Mouse (Mus musculus) frontal cortex, postnatal 10 days (tissue): ENCODE results near the gene Vmn1r119.
"Not testable (repeated sequence)": the region's sequence is repeated elsewhere in the genome, so short reads cannot be mapped to it uniquely, and the experiment has no call there.

Experiments
- DNase-seq, 2 experiments: peaks; one replicate each; pipeline ENCODE4 v3.0.0; 2022; ENCODE audit warnings: low spot score in 2 of 2, mixed read lengths in 1 of 2

The Vmn1r119 gene

DNA sequence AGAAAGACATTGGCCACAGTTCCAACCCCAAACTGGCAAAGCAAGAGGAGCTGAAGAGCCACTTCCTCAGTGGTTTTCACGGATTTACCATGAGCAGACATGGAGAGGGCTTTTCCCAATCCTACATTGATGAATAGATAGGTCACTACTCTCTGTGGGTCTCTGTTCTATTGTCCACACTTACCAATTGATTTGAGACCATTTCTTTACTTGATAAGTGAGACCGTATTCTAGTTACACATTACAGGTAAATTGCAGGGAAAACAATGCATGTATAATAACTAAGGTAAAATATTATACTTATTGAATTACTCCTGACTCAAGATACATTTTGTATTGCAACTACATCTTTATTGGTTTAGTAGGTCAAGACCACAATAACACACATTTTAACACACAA is at the start of gene Vmn1r119:
Vmn1r119 (minus strand) TSS at position 101 of the 400 bp plus-strand sequence.
- not testable (repeated sequence) for DNase-seq

DNA sequence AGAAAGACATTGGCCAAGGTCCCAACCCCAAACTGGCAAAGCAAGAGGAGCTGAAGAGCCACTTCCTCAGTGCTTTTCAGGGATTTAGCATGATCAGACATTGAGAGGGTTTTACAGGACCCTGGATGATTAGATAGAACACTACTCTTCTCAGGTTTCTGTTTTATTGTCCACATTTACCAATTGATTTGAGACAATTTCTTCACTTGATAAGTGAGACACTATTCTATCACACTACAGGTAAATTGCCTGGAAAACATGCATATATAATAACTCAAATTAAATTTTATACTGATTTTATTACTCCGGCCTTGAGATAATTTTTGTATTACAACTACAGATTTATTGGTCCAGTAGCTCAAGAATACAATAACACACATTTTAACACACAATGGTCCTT is 41.4 kb upstream of the Vmn1r119 start, which contains the start of gene Vmn1r120:
Vmn1r120 (minus strand) TSS at position 101 of the 400 bp plus-strand sequence.
- not testable (repeated sequence) for DNase-seq
